Mouse (Mus musculus) T-helper 1 cell (primary cell): ENCODE measurements around the gene Il31ra.

Experiments used
- in situ Hi-C: fragments of 300-600 bp; cut with MboI, MseI; formaldehyde crosslinking; loops from one replicate; pipeline ENCODE4 v1.15.1; 2025; ENCODE audit warnings: high pct_unique_total_duplicates

Gene Il31ra

GRCm38 (mm10) chr13:112560554-112561138, 33.5 kb downstream of the Il31ra start:
- in situ Hi-C loops: no loop called here

- in situ Hi-C loops: loop anchor here (5.0 kb wide), 1 partner anchor 51 kb away; no protein-coding TSS in a partner anchor
Measured at GRCm38 (mm10) chr13:112556501-112556900, 37.7 kb downstream of the Il31ra start.

- in situ Hi-C loops: no loop called here
Measured at GRCm38 (mm10) chr13:112553304-112553703, 40.9 kb downstream of the Il31ra start.

- in situ Hi-C loops: no loop called here
Measured at GRCm38 (mm10) chr13:112551641-112552548, 42.3 kb downstream of the Il31ra start.

GRCm38 (mm10) chr13:112541223-112541975, 52.8 kb downstream of the Il31ra start:
- in situ Hi-C loops: loop anchor here (10.0 kb wide), 1 partner anchor 527 kb away; no protein-coding TSS in a partner anchor

- in situ Hi-C loops: loop anchor here (10.0 kb wide), 1 partner anchor 526 kb away; no protein-coding TSS in a partner anchor
Measured at GRCm38 (mm10) chr13:112540616-112541015, 53.5 kb downstream of the Il31ra start.

- in situ Hi-C loops: no loop called here
Measured at GRCm38 (mm10) chr13:112537065-112537464, 57.1 kb downstream of the Il31ra start.

- in situ Hi-C loops: no loop called here
Measured at GRCm38 (mm10) chr13:112536611-112537010, 57.5 kb downstream of the Il31ra start.

- in situ Hi-C loops: no loop called here
Measured at GRCm38 (mm10) chr13:112533556-112533955, 60.6 kb downstream of the Il31ra start.

GRCm38 (mm10) chr13:112532235-112532634, 61.9 kb downstream of the Il31ra start:
- in situ Hi-C loops: no loop called here

GRCm38 (mm10) chr13:112529893-112530292, 64.3 kb downstream of the Il31ra start:
- in situ Hi-C loops: no loop called here

- in situ Hi-C loops: no loop called here
Measured at GRCm38 (mm10) chr13:112527186-112527585, 67.0 kb downstream of the Il31ra start.

GRCm38 (mm10) chr13:112523346-112523970, 70.7 kb downstream of the Il31ra start:
- in situ Hi-C loops: loop anchor here (5.0 kb wide), 1 partner anchor 231 kb away; no protein-coding TSS in a partner anchor

- in situ Hi-C loops: loop anchor here (5.0 kb wide), 1 partner anchor 231 kb away; no protein-coding TSS in a partner anchor
Measured at GRCm38 (mm10) chr13:112522896-112523295, 71.3 kb downstream of the Il31ra start.

- in situ Hi-C loops: loop anchor here (5.0 kb wide), 1 partner anchor 230 kb away; no protein-coding TSS in a partner anchor
Measured at GRCm38 (mm10) chr13:112522261-112522660, 71.9 kb downstream of the Il31ra start.

- in situ Hi-C loops: no loop called here
Measured at GRCm38 (mm10) chr13:112514546-112514945, 79.6 kb downstream of the Il31ra start.

- in situ Hi-C loops: no loop called here
Measured at GRCm38 (mm10) chr13:112512824-112513223, 81.3 kb downstream of the Il31ra start.

GRCm38 (mm10) chr13:112511810-112512209, 82.3 kb downstream of the Il31ra start:
- in situ Hi-C loops: no loop called here

- in situ Hi-C loops: no loop called here
Measured at GRCm38 (mm10) chr13:112511261-112511660, 82.9 kb downstream of the Il31ra start.

GRCm38 (mm10) chr13:112510437-112511212, 83.5 kb downstream of the Il31ra start:
- in situ Hi-C loops: no loop called here
